Mouse (Mus musculus): Measurements from ENCODE around the gene Mslnl. TPM values are rescaled to one million over a fixed set of nuclear protein-coding genes. Genes with fewer than 3 reads are reported as not detected.

Gene Mslnl
- under 1 TPM in 1 of 2 experiments, not detected in 1; 0.13 TPM for total RNA-seq (2023)

DNA sequence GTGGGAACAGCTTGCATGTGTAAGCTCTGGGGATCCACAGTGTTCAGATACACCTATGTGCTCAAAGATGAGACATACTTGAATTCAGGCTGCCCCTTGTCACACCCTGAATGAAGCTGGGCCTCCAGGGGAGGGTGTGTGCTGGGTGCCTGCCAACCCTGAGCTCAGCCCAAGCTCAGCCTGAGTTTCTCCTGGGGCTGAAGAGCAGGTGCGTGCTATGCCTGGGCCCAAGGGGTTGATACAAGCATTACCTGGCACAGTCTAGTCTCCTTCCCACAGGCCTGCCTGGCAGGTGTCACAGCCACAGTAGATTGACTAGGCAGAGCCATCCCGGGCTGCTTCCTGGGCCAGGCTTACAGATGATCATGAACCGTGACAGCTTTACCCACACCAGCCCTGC, at the start of gene Mslnl:
Gene Mslnl, plus strand, starts transcription at position 298 of the 400 bp plus-strand sequence.

GRCm38 (mm10) chr17:25716711-25717637, 18.9 kb upstream of the Mslnl start, which contains the start of gene Gng13:
Gene Gng13 (plus strand): TSS chr17:25717171.

DNA sequence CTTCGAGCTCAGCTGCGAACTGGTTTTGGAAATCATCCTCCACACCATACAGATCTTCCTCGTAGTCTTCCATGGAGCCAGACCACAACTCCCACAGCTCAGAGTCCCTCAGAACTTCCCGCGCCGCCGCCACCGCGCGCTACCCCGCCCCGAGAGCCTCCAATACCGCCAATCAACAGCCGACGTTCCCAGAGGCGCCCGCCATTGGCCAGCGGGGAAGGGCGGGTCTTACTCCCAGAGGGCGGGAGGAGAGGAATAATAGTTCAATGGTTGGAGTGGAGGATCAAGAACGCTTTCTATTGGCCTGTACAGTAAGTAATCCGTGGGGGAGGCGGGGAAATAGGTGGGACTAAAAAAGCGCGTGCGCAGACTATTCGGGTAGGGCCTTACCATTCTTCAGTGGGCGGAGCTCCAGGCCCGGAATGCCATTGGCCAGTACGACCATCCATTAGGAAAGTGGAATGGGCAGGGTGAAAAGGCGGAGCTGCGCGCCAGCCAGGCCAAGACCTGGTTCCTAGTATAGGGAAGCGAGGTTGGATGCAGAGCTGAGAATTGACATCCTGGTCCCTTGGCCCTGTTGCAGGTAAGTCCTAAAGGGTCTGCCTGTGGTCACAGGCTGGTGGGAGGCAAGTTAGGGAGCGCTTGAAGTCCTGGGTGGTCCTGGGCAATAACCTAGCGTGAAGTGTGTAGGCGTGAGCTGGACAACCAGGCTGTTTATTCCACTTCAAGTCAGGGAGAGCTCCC, 8.4 kb upstream of the Mslnl start, which contains the start of the genes Chtf18 and Rpusd1:
Gene Chtf18, minus strand, starts transcription at position 155 of the 744 bp plus-strand sequence.
Gene Rpusd1, plus strand, starts transcription at position 406 of the 744 bp plus-strand sequence.

DNA sequence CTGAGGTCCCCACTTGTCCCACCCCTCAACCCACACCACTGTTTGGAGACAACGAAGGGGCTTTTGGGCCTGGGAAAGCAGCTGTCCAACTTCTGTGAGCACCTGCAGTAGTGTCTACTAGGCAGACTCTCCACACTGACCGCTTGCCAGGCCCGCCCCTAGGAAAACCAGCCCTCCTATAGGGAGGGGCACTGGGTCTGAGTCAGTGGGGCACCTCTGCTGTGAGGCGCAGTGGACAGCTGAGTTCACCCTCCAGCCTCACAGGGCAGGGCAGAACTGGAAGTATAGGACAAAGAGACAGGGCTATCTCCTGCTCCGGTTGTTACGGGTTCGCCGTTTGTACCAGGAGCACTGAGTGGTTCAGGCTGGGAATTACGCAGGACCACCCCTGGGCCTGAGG, 18.4 kb downstream of the Mslnl start, which contains the start of gene Msln:
Gene Msln, minus strand, starts transcription at position 138 of the 400 bp plus-strand sequence.

GRCm38 (mm10) chr17:25773549-25774120, 37.8 kb downstream of the Mslnl start, which contains the start of gene Narfl:
Gene Narfl (plus strand): TSS chr17:25773776.

GRCm38 (mm10) chr17:25785281-25785745, 49.5 kb downstream of the Mslnl start, which contains the start of gene Haghl:
Gene Haghl (minus strand): TSS chr17:25785673.

GRCm38 (mm10) chr17:25786280-25786679, 50.4 kb downstream of the Mslnl start, which contains the start of gene Ccdc78:
Gene Ccdc78 (plus strand): TSS chr17:25786580.

GRCm38 (mm10) chr17:25792615-25793014, 56.8 kb downstream of the Mslnl start, which contains the start of gene Fam173a:
Gene Fam173a (minus strand): TSS chr17:25792901.

DNA sequence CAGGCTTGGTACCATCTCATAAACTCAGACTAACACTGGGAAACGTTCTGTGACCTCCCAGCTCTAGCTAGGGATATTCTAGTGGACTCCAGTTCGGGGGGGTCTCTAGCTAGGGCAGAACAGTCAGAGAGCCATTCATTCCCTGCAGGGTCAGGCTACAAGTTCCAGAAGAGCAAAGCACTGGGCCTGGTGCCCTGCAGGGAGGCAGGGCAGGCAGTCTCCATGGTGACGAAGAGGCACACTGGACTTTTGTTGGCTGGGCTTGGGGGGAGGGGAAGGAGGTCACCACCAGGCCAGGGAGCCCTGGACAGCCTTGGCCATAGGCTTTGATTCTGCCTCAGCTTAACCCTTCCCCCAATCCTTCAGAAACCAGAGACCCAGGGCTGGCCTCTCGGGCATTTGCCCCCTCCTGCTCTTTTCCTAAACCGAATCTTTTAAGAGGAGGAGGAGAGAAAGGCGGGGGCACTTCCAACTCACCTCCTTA, 59.8 kb downstream of the Mslnl start, which contains the start of gene AC134908.4:
Gene AC134908.4, minus strand, starts transcription at position 51 of the 484 bp plus-strand sequence.

GRCm38 (mm10) chr17:25796951-25797369, 61.1 kb downstream of the Mslnl start, which contains the start of gene Metrn:
Gene Metrn (minus strand): TSS chr17:25797136.

Other genes starting within 250 kb of the Mslnl start
- not detected for gene Sstr5, start 238.8 kb upstream of the Mslnl start, total RNA-seq (2023)
- not detected for gene Sox8, start 165.4 kb upstream of the Mslnl start, total RNA-seq (2023)
- 10 to 100 TPM; 11.9 to 15.9 TPM for gene Lmf1, start 157.0 kb upstream of the Mslnl start, total RNA-seq (2023)
- not detected for gene Gng13, start 18.9 kb upstream of the Mslnl start, total RNA-seq (2023)
- gene Chtf18, start 8.6 kb upstream of the Mslnl start, total RNA-seq (2023) = 10 to 100 TPM; 17.5 to 23.6 TPM
- gene Rpusd1, start 8.4 kb upstream of the Mslnl start, total RNA-seq (2023) = 1 to 10 TPM; 6.1 to 6.7 TPM
- not detected for gene Msln, start 18.3 kb downstream of the Mslnl start, total RNA-seq (2023)
- 10 to 100 TPM; 25.5 to 25.9 TPM for gene Narfl, start 37.7 kb downstream of the Mslnl start, total RNA-seq (2023)
- gene Haghl, start 49.6 kb downstream of the Mslnl start, total RNA-seq (2023) = 10 to 100 TPM; 13.5 to 17.7 TPM
- gene Ccdc78, start 50.5 kb downstream of the Mslnl start, total RNA-seq (2023) = not detected
- 10 to 100 TPM; 32.0 to 35.0 TPM for gene Fam173a, start 56.9 kb downstream of the Mslnl start, total RNA-seq (2023)
- not detected for gene AC134908.4, start 59.6 kb downstream of the Mslnl start, total RNA-seq (2023)
- 10 to 100 TPM; 14.4 to 17.6 TPM for gene Metrn, start 61.1 kb downstream of the Mslnl start, total RNA-seq (2023)
- not detected for gene Fbxl16, start 73.0 kb downstream of the Mslnl start, total RNA-seq (2023)
- gene Wdr24, start 87.6 kb downstream of the Mslnl start, total RNA-seq (2023) = 10 to 100 TPM; 12.5 to 13.4 TPM
- gene Jmjd8, start 92.8 kb downstream of the Mslnl start, total RNA-seq (2023) = 10 to 100 TPM; 10.6 to 14.6 TPM
- gene Stub1, start 97.4 kb downstream of the Mslnl start, total RNA-seq (2023) = 10 to 100 TPM; 43.4 to 51.8 TPM
- gene Rhbdl1, start 101.3 kb downstream of the Mslnl start, total RNA-seq (2023) = 1 to 10 TPM; 1.2 to 2.7 TPM
- 1 to 10 TPM; 1.3 to 1.8 TPM for gene Gm20683, start 105.7 kb downstream of the Mslnl start, total RNA-seq (2023)
- gene Rhot2, start 108.8 kb downstream of the Mslnl start, total RNA-seq (2023) = 10 to 100 TPM; 26.9 to 30.9 TPM
- gene Wdr90, start 125.5 kb downstream of the Mslnl start, total RNA-seq (2023) = 10 to 100 TPM; 20.0 to 21.9 TPM
- 1 to 10 TPM; 3.5 to 4.6 TPM for gene Mcrip2, start 132.7 kb downstream of the Mslnl start, total RNA-seq (2023)
- gene Mettl26, start 139.0 kb downstream of the Mslnl start, total RNA-seq (2023) = 10 to 100 TPM; 10.1 to 10.6 TPM
- 1 to 10 TPM; 3.2 to 4.9 TPM for gene Wfikkn1, start 144.8 kb downstream of the Mslnl start, total RNA-seq (2023)
- gene Rab40c, start 183.7 kb downstream of the Mslnl start, total RNA-seq (2023) = 10 to 100 TPM; 16.9 to 19.1 TPM
- gene Pigq, start 208.9 kb downstream of the Mslnl start, total RNA-seq (2023) = 10 to 100 TPM; 45.9 to 71.2 TPM
- gene Nhlrc4, start 208.9 kb downstream of the Mslnl start, total RNA-seq (2023) = under 1 TPM in 1 of 2 experiments, not detected in 1; 0.22 TPM
- not detected for gene A930017K11Rik, start 216.5 kb downstream of the Mslnl start, total RNA-seq (2023)
- gene Capn15, start 249.8 kb downstream of the Mslnl start, total RNA-seq (2023) = 10 to 100 TPM; 13.5 to 19.1 TPM

Data from neutrophil, adult 59 days (primary cell).